Mouse (Mus musculus) cerebellum, postnatal 4 days (tissue): ENCODE measurements around the gene Kcnv2.

Source experiments
- DNase-seq, 2 experiments: peaks; one replicate each; pipeline ENCODE4 v3.0.0; 2022; ENCODE audit warnings: low spot score in 2 of 2, mixed read lengths in 1 of 2

Kcnv2 gene

DNA sequence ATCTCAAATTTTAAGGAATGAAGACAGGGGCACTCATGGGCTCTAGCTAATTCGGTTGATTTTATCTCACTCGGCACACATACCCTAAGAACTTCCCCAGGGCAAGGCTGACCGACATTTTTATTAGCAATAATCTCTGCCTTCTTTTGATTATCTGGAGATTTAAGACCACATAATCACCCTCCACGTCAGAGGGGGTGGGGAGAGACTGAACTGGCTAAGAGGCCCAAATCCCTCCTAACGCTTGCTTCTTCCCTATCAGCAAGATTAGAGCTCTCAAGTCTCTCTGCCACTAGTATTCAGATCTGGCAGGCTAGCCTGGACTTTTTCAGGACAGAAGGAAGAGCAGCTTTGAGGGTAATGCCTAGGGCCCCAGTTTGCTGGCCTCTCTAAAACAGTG lies at the start of gene Kcnv2:
Kcnv2 (plus strand) TSS at position 308 of the 400 bp plus-strand sequence.
- no peak for DNase-seq

- DNase-seq: no peak
Observed at GRCm38 (mm10) chr19:27273385-27273784, 49.0 kb upstream of the Kcnv2 start.

GRCm38 (mm10) chr19:27274382-27274781 lies 48.0 kb upstream of the Kcnv2 start:
- DNase-seq: no peak

- DNase-seq: no peak
Observed at GRCm38 (mm10) chr19:27279174-27279573, 43.2 kb upstream of the Kcnv2 start.

- DNase-seq: no peak
Observed at GRCm38 (mm10) chr19:27310039-27310438, 12.3 kb upstream of the Kcnv2 start.

DNA sequence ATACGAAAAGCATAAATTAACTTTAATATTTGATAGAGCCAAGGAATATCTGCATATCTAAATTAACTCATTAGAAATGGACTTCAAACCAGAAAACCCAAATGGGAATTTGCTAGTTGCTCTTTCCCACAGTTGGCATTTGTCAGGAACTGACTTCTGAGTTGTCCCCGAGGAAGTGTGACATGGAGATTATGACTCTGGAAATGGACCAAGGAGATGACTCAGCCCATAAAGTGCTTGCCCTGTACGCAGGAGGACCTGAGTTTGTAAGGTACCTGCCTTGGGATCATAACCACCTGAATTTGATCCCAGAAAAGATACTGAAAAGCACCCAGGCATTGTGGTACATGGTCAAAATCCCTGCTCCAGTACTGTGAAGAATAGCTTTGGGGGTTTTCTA lies 11.1 kb upstream of the Kcnv2 start:
- no peak for DNase-seq

GRCm38 (mm10) chr19:27312266-27313079 lies 9.9 kb upstream of the Kcnv2 start:
- DNase-seq: no peak

DNA sequence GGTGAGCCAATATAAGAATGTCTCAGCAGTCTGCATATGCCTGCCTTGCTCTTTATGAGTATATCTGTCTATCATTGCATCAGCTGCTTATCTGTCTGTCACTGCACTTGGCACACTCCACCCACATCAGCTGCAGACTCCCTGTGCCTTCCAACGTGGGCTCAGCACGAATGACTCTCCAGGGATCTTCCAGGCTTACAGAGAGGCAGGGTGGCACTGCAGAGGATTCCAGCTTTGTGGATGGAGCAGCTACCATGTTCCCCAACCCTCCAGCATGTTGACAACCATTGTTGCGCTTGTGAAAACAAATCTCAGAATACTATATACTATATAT lies 9.3 kb upstream of the Kcnv2 start:
- DNase-seq: no peak

GRCm38 (mm10) chr19:27316313-27317258 lies 5.8 kb upstream of the Kcnv2 start:
- DNase-seq: no peak

GRCm38 (mm10) chr19:27317337-27317736 lies 5.1 kb upstream of the Kcnv2 start:
- DNase-seq: no peak

DNA sequence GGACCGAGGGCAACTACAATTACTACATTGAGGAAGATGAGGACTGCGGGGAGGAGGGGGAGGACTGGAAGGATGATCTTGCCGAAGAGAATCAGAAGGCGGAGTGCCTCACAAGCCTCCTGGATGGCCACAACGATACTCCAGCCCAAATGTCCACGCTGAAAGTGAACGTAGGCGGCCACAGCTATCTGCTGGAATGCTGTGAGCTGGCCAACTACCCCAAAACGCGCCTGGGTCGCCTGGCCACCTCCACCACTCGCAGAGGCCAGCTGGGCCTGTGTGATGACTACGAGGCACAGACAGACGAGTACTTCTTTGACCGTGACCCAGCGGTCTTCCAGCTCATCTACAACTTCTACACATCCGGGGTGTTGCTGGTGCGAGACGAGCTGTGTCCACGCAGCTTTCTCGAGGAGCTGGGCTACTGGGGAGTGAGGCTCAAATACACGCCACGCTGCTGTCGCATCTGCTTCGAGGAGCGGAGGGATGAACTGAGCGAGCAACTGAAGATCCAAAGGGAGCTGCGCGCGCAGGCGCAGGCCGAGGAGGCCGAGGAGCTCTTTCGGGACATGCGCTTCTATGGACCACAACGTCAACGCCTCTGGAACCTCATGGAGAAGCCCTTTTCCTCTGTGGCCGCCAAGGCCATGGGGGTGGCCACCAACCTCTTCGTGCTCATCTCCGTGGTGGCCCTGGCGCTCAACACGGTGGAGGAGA lies 681 bp downstream of the Kcnv2 start:
- no peak for DNase-seq

GRCm38 (mm10) chr19:27325558-27325957 lies 3.2 kb downstream of the Kcnv2 start:
- no peak for DNase-seq

DNA sequence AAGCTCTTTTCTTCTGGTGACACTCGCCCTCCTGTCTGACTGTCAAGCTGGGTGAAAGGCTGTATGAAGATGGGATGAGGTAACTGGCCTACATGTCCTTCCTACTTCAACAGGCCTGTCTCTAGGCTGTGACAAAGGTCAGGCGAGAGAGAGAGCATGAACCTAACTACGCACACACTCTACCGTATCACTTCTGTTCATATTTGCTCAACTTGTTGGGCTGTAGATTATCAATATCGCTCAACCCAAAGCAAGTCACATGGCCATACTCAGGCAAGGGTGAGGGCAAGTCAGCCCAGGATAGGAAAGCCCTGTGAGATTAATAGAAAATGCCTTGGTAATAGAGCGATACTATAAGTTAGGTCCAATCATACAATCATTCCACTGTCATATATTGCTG lies 5.2 kb downstream of the Kcnv2 start:
- no peak for DNase-seq

DNA sequence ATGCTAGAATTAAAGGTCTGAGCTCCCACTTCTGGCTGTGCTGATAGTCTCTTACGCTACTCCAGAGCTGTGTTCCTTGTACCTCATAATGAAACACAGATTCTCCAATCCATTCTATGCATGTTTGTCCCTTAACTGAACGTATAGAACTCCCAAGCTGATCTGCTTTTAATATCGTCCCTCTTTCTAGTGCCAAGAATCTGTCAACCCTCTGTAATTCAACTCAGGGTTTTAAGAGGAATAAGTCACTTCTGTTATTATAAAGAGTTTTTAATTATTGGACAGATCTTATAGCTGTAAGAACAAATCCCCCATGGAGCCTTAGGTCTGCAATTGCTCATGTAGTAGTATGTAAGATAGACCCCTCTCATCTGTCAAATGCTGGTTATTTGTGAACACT lies 5.8 kb downstream of the Kcnv2 start:
- no peak for DNase-seq

DNA sequence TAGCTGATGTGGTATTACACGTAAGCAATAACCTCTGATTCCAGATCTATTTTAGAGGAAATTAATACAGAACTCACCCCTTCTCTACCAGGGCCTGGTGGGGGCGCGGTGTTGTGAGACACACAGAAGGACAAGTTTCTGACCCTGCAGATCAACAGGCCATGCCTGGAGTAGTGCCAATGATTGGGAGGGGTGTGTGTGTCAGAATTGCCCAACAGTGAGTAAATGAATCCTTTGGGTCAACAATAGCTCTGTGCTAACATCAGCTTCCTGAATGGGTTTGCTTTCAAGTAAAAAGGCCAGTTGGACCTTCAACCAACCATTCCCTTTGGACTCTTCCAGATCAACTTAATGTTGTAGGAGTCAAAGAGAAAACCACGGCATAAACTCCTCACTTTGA lies 6.3 kb downstream of the Kcnv2 start:
- no peak for DNase-seq

GRCm38 (mm10) chr19:27332207-27332794 lies 9.9 kb downstream of the Kcnv2 start:
- no peak for DNase-seq

GRCm38 (mm10) chr19:27336126-27336917 lies 13.9 kb downstream of the Kcnv2 start:
- DNase-seq: no peak

- DNase-seq: no peak
Observed at GRCm38 (mm10) chr19:27346501-27346900, 24.1 kb downstream of the Kcnv2 start.

DNA sequence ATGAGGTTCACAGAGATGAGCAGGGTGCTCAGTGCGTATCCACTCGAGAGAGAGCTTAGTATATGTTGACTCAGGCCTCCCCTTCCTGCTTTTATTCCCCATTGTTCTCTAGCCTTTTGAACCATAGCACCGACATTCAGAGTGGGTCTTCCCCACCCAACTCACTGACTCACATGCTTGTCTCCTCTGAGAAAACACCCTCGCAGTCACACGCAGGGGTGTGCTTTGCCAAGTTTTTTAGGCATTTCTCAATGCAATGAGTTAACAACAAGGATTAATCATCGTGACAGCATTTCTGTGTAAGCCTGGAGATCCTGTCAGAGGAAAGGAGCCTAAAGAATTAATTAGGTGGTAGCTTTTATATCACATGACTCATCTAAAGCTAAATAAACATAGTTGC lies 29.3 kb downstream of the Kcnv2 start:
- no peak for DNase-seq

- DNase-seq: no peak
Observed at GRCm38 (mm10) chr19:27360381-27360780, 38.0 kb downstream of the Kcnv2 start.

GRCm38 (mm10) chr19:27363891-27364290 lies 41.5 kb downstream of the Kcnv2 start:
- DNase-seq: no peak
